ENCODE assay signal across 29 mouse cellular contexts in the genomic region with DNA sequence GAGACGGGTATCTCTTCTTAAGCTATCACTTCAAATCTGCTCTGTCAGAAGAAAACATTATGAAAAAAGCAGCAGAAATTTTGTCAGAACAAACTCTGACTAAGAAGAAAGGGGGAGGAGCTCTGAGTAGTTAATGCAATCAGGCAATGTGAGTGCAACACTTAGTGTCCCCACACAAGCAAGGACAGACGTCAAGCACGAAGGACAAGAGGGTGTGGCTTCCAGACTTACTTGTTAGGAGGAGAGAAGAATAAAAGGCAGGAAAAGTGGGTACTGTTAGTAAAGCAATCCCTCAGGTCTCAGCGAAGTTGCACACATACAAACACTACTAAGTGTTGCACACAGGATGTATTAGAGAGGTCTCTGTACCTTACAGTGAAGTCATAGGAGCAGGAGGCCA. TPM values are rescaled to one million over a fixed set of nuclear protein-coding genes. Genes with fewer than 3 reads are reported as not detected.
DNase-seq lines count a peak whose midpoint lies in the region; ATAC-seq and TF ChIP-seq lines count a peak whose summit lies in the region.
"Had no signal": no experiment of that assay in that cellular context is flagged by ENCODE, and none has a peak within 500 bp of the region (broad histone marks: within the 10 kb centered on the region; RNA-seq: fewer than 3 reads in every experiment).

No protein-coding gene starts in this region.

- no peak overlapping the region for H3K4me2 ChIP-seq in lung, postnatal 0 days (replicated peaks; ENCODE audit: low read depth, low read length)
- H3K4me2 ChIP-seq: embryonic facial prominence, embryonic 13.5 days; forebrain, embryonic 12.5 days; forebrain, embryonic 15.5 days; heart, embryonic 12.5 days; heart, embryonic 15.5 days; hindbrain, embryonic 13.5 days; intestine, embryonic 15.5 days had no signal

- peak; percentile 35 for DNase-seq in lung, postnatal 0 days (ENCODE audit: low spot score)
- no peak for DNase-seq in lung, postnatal 4 days
- peak; percentile 63 for DNase-seq in adrenal gland, adult 8-10 months
- peak; percentile 52 to 62 for DNase-seq in adrenal gland, postnatal 36 days
- no peak for DNase-seq in gastrocnemius, postnatal 36 days
- no peak for DNase-seq in left cerebral cortex, adult 18-20 months (ENCODE audit: low spot score in 2 of 2)
- DNase-seq: cerebellum, adult 11-12 months; cerebellum, adult 8-10 months; cerebellum, postnatal 10 days; cerebellum, postnatal 36 days; embryo, embryonic 11 days; heart, adult 11 months; heart, postnatal 10 days; heart, postnatal 36 days; kidney, adult 11 months had no signal

- no peaks in the 10 kb centered on the region for H3K36me3 ChIP-seq in lung, postnatal 0 days (ENCODE audit: insufficient read depth, low read length)
- H3K36me3 ChIP-seq: forebrain, embryonic 12.5 days; forebrain, embryonic 15.5 days; heart, embryonic 15.5 days; intestine, embryonic 15.5 days had no signal

- peak; percentile 57; the same call in 1 of the 2 replicates for ATAC-seq in lung, postnatal 0 days
- ATAC-seq: forebrain, embryonic 15.5 days; hindbrain, embryonic 16.5 days; intestine, embryonic 15.5 days; Patski had no signal

- TF ChIP-seq EP300 in lung, postnatal 0 days (IDR thresholded peaks at IDR 0.05): no peak

- no peaks in the 10 kb centered on the region for H3K27me3 ChIP-seq in lung, postnatal 0 days (replicated peaks; ENCODE audit: insufficient read depth, low read length)
- H3K27me3 ChIP-seq: embryonic facial prominence, embryonic 13.5 days; forebrain, embryonic 12.5 days; forebrain, embryonic 15.5 days; heart, embryonic 12.5 days; heart, embryonic 15.5 days; hindbrain, embryonic 13.5 days; intestine, embryonic 15.5 days; Patski had no signal

- WGBS in lung, postnatal 0 days: 62% methylated on average over 4 of the region's 4 CpGs

- no peaks in the 10 kb centered on the region for H3K9me3 ChIP-seq in lung, postnatal 0 days (ENCODE audit: low read length)
- H3K9me3 ChIP-seq: embryonic facial prominence, embryonic 10.5 days; embryonic facial prominence, embryonic 13.5 days; forebrain, embryonic 12.5 days; forebrain, embryonic 15.5 days; heart, embryonic 12.5 days; heart, embryonic 15.5 days; hindbrain, embryonic 10.5 days; hindbrain, embryonic 13.5 days; intestine, embryonic 15.5 days had no signal

- no peak overlapping the region for H3K9ac ChIP-seq in lung, postnatal 0 days (replicated peaks; ENCODE audit: low read depth)
- H3K9ac ChIP-seq: embryonic facial prominence, embryonic 13.5 days; forebrain, embryonic 12.5 days; forebrain, embryonic 15.5 days; heart, embryonic 12.5 days; heart, embryonic 15.5 days; hindbrain, embryonic 13.5 days; intestine, embryonic 15.5 days had no signal

- H3K27ac ChIP-seq in lung, postnatal 0 days (ENCODE audit: low read length): no peak overlapping the region
- H3K27ac ChIP-seq: embryonic facial prominence, embryonic 10.5 days; embryonic facial prominence, embryonic 13.5 days; forebrain, embryonic 12.5 days; forebrain, embryonic 15.5 days; heart, embryonic 15.5 days; hindbrain, embryonic 10.5 days; hindbrain, embryonic 13.5 days; intestine, embryonic 15.5 days had no signal

- TF ChIP-seq CTCF in lung, postnatal 0 days (IDR thresholded peaks at IDR 0.05): no peak

- intact Hi-C loops in gastrocnemius, postnatal 36 days (cut with DNase I): no loop called here

- no peaks in the 10 kb centered on the region for H3K4me1 ChIP-seq in lung, postnatal 0 days (ENCODE audit: insufficient read depth, low read depth, low read length)
- H3K4me1 ChIP-seq: embryonic facial prominence, embryonic 10.5 days; embryonic facial prominence, embryonic 13.5 days; forebrain, embryonic 12.5 days; forebrain, embryonic 15.5 days; heart, embryonic 12.5 days; heart, embryonic 15.5 days; hindbrain, embryonic 10.5 days; hindbrain, embryonic 13.5 days; intestine, embryonic 15.5 days had no signal

- H3K4me3 ChIP-seq in lung, postnatal 0 days (ENCODE audit: low read depth, low read length): no peak overlapping the region
- H3K4me3 ChIP-seq: embryonic facial prominence, embryonic 10.5 days; embryonic facial prominence, embryonic 13.5 days; erythroblast, embryonic 14.5 days; forebrain, embryonic 12.5 days; forebrain, embryonic 15.5 days; heart, embryonic 12.5 days; heart, embryonic 15.5 days; hindbrain, embryonic 10.5 days; hindbrain, embryonic 13.5 days; intestine, embryonic 15.5 days had no signal

RNA-seq across cellular contexts. Expression of a gene that starts 23.1 kb away (rescaled TPM):
- 40.3 TPM in 2 replicates for polyA plus RNA-seq in lung, postnatal 0 days (2015; fragmentation: Nextera tagmentation; extraction: Ambion mirVana)
- total RNA-seq in adrenal gland, adult 8-10 months (2022): 10 to 100 TPM; 47.2 to 52.7 (median 49.9) TPM
- 10 to 100 TPM; 42.7 to 68.8 TPM for total RNA-seq in adrenal gland, postnatal 36 days (2021)
- total RNA-seq in gastrocnemius, postnatal 36 days (2021): 10 to 100 TPM; 18.2 to 20.0 TPM
- total RNA-seq in left cerebral cortex, adult 18-20 months (2021): 10 to 100 TPM; 24.5 to 26.1 TPM

RNA-seq across cellular contexts. Expression of a gene that starts 33.1 kb away (rescaled TPM):
- 0.36 and 0.39 TPM in 2 replicates for polyA plus RNA-seq in lung, postnatal 0 days (2015; fragmentation: Nextera tagmentation; extraction: Ambion mirVana)
- 10 to 100 TPM; 11.8 to 26.2 (median 20.2) TPM for total RNA-seq in adrenal gland, adult 8-10 months (2022)
- 1 to 10 TPM; 9.0 to 9.3 TPM for total RNA-seq in adrenal gland, postnatal 36 days (2021)
- total RNA-seq in gastrocnemius, postnatal 36 days (2021): not detected
- total RNA-seq in left cerebral cortex, adult 18-20 months (2021): 1 to 10 TPM; 2.9 to 3.8 TPM
- total RNA-seq: gastrocnemius, adult 8-10 months; heart, adult 8-10 months; heart, postnatal 10 days; heart, postnatal 36 days had no signal
- polyA plus RNA-seq: Patski had no signal

RNA-seq across cellular contexts. Expression of a gene that starts 49.9 kb away (rescaled TPM):
- 3.1 and 3.2 TPM in 2 replicates for polyA plus RNA-seq in lung, postnatal 0 days (2015; fragmentation: Nextera tagmentation; extraction: Ambion mirVana)
- total RNA-seq in adrenal gland, adult 8-10 months (2022): 10 to 100 TPM; 19.0 to 29.6 (median 22.3) TPM
- 10 to 100 TPM; 25.6 to 28.2 TPM for total RNA-seq in adrenal gland, postnatal 36 days (2021)
- total RNA-seq in gastrocnemius, postnatal 36 days (2021): 1 to 10 TPM; 6.3 to 6.7 TPM
- total RNA-seq in left cerebral cortex, adult 18-20 months (2021): 10 to 100 TPM; 47.7 to 48.4 TPM
- polyA plus RNA-seq: erythroblast, embryonic 14.5 days had no signal

Comparison
In these comparisons a context has a peak if more than half of its experiments do, and no peak if none do; other contexts are left out.
1. DNase-seq: peak in lung, postnatal 0 days (single experiment), adrenal gland, adult 8-10 months (single experiment) and adrenal gland, postnatal 36 days (2 of 2); none in lung, postnatal 4 days (0 of 2), gastrocnemius, postnatal 36 days (0 of 2) and left cerebral cortex, adult 18-20 months (0 of 2).